Mouse (Mus musculus) testis, postnatal 14 days (tissue): ENCODE measurements around the gene Smoc2.

ENCODE experiments used
- DNase-seq: peaks from one replicate; pipeline ENCODE4 v3.0.0; 2021; ENCODE audit warnings: low spot score

Gene Smoc2

DNA sequence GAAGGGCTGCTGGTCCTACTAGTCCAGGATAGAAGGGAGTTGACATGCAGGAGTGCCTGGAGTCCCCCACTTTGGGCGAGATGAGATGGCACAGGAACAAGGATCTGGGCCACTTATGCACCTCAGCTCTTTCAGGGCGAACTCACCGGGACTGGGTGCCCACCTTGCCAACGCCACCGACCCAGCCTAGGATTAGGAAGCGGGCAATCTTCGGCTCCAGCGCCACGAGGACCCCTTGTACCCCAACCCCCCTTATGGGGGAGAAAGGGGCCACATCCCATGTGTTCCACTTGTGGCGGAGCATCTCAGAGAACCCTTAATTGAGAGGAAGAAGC lies 627 bp downstream of the Smoc2 start:
- no peak for DNase-seq

DNA sequence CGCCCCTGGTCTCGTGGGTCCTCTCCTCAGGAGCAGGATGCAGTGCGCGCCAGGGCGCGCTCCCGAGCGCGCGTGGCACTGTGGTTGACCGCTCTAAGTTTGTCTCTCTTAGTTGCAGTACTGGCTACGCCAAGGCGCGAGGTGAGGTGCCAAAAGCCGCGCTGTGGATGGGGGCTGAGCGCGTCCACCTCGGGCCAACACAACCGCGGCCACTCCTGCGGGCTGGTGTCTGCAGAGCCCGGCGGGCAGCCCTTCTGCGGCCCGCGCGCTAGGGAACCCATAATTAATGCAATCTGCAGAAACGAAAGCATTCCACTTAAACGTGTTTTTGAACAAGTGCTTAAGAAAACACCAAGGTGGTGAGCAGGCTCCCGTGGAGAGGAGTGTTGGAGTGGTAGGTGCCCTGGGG lies 1.1 kb downstream of the Smoc2 start:
- no peak for DNase-seq

DNA sequence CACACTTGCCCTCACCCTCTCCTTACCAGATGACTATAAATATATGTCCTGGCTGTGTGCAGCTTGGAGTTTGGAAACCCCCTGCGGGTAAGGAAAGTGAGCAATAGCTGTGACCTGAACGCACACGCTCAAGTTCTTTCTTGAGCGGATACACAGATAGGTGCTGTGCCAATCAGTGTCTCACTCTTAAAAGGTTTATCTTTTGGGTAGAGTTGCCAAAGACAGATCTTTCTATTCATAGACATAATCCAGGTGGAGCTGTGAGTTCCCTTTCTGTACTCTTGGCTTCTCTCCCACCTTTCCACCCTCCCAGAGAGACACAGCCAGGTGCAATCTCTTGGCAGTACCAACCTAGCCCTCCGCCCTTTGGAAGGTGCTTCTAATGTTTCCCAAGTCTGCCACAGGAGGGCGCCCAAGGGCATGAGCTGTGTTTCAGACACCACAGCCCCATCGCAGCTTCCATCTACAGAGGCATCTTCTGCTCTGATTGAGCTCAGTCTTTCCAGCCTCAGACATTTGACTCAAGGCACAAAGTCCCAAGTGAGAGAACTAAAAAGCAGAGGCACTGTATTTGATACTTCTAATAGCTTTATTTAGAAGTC lies 8.8 kb downstream of the Smoc2 start:
- peak; percentile 57 for DNase-seq

DNA sequence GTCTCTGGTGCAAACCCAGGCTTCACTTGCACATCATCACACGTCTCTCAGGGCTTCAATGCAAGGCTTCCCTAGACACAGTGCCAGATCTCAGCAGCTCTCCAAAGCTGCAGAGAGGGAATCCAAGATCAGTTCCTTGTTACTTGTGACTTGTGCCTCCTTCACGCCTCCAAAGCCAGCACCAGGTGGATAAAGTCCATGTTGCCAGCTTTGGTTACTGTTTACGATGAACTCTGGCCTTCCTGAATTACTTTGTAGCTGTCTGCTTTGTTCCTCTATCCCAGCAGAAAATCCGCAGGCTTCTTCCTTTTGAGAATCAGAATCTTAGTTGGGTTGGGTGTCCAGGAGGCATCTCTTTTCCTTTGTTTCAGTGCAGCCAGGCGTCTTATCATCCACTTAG lies 14.3 kb downstream of the Smoc2 start:
- DNase-seq = peak; percentile 61

DNA sequence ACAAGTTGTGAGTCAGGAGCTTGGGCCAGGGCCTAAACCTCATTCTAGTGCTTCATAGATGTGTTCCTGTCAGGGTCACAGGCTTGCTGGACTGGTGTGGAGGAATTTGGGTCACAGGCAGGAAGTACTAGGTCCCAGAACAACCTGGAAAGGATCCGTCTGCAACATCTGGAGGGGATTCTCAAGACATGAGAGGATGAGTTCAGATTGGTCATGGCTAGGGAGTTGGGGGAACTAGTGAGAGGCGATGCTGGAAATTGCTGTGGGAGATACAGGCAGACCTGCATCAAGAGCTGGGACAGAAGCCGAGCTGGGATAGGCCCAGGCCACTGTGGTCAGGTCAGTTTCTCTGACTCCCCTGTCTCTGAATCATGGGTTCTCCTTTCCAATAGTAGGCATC lies 15.8 kb downstream of the Smoc2 start:
- no peak for DNase-seq

DNA sequence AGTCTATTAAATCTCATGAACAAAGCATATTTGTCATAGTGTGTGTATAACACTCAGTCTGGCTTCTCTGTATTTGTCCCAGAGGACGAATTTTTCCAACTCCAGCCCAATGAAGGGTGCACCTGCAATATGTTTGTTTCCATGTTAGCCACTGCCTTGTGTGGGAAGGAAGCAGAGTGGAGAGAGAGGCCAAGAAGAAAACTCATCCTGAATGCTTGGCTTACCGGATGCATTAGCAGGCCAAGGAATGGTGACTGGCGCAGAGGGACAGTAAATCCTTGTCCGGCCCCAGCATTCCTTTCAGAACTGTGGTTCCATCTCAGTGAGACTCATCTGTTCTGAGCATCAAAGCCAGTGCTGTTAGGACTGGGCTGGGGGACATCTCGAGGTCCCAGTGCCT lies 21.1 kb downstream of the Smoc2 start:
- DNase-seq = no peak

DNA sequence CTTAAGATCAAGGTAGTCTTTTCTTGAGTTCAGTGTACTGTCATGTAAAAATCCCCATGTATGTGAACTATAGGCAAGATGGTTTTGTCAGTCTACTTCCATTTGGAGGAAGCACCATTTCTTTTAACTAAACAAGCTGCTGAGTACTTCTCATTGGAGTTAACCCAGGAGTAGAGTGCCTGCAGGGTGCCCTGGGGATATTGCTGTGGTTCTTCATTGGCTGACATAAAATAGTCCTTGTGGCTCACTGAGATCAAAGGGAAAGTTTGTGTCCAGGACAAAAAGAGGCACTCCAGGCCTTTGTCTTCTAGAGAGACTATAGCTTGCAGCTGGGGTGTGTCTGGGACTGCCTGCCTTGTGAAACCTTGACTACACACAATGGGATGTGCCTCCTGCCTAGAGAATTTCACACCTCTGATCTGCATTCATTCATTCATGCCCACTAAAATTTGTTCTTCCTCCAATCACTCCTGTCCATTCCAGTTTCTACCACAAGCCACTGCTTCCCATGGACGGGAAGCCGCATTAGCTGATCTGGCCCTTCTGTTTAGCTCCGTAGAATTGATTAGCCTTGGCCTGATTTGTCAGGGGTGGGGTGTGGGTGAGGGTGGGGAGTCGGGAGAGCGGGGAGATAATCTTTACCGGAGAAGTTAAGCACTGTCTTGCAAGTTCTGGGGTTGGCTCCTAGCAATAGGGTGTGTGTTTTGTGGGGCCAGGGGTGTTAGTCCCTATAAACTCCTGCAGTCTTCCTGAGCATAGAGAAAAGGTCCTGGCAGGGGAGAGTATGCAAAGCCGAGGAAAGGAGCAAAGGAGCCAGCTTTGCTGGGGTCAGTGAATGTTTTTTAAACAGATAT lies 22.4 kb downstream of the Smoc2 start:
- DNase-seq = no peak

DNA sequence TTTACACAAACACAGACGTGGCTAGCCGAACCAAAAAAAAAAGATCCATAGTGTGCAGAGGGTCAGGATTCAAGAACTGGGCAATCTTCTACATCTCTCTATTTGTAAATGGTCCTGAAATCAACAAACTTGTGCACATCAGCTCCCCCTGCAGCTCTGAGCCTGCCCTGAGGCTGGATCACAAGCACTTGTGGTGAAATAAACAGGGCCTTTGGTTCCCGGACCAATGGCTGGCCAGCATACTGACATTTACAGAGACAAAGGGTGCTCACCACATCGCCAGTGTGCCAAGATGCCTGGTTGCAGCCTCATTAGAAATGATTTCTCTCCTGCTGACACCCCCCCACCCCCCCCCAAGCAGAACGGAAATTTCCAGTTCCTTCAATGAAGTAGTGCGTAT lies 23.1 kb downstream of the Smoc2 start:
- no peak for DNase-seq

DNA sequence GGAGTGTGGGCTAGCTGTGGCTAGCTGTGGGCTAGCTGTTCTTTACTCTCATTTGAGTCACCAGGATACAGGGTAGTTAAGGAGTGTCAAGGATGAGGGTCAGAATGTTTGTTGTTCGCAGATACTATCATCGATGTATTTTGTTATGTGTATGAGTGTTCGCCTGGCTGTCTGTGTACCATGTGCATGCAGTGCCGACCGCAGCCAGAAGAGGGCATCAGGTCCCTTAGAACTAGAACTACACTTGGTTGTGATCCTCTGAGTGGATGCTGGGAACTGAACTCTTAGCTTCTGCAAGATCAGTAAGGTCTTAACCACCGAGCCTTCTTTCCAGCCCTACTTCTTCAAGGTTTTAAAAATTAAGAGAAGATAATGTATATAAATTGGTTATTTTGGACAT lies 24.4 kb downstream of the Smoc2 start:
- DNase-seq = no peak

DNA sequence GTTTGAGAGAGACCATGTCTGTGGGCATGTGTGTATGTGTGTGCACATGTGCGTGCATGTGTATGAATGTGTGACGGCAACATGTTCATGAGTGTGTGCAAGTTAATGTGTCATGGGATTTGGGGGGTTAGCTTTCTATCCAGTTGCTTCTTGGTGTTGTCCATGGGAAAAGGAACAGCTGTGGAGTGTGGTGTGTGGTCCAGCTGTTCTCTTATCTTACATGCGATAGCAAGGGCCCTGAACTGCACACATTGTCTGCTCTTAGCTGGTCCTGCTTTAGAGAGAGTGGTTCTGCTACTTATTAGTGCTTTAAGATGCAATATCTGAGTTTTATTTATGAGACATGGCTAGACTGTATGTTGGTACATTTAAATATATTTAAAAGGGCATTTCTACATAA lies 30.6 kb downstream of the Smoc2 start:
- DNase-seq = peak; percentile 24

DNA sequence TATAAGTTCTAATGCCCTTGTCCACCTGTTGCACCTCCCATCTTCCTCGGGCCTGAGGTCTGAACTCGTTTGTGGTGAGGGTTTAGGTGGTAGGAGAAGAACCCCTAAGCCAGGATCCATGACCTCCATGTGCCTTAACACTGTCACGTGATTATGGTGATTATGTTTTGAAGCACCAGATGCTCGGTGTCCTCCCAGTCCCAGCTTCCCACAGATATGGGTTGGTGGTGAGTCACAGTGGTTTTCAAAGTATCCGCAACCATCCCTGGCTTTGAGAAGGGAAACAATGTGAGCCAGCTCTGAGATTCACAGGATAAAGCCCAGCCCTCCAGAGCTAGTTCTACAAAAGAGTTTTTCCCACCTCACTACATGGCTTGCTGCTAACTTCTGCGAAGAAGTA lies 33.1 kb downstream of the Smoc2 start:
- DNase-seq = no peak

DNA sequence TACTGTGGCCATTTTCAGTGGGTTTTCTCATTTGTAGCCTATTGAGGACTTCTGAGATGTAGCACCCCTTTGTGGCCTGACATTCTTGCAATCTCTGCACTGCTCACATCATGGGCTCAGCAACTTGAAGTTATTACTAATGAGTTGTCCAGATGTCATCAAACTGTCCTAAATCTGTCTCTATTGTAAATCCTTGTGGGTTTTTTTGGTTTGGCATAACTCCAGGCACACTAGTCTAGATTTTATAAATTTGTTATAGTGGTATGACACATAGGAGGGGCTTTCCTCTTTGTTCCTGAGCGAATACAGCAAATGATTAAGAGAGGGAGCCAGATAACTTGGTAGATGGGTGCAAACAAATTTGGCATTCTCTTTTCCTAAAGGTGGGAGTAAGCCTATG lies 35.0 kb downstream of the Smoc2 start:
- DNase-seq = no peak

DNA sequence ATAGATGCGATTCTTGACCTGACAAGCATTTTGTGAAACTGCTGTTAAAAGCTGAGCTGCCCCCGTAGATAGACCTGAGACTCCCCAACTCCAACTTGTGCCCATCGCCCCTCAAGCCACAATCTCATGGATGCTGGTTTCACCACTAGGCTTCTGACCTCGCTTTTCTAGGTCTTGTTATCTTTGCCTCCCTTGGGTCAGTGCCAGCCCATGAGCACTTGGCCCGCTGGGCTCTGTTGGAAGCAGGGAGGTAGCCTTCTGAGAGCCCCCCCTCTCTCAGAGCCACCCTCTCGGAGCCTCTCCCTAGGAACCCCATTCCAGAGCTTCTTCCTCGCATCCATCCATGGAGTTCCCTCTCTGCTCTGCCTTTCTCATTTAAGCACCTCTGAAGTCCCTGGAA lies 37.2 kb downstream of the Smoc2 start:
- DNase-seq = no peak

DNA sequence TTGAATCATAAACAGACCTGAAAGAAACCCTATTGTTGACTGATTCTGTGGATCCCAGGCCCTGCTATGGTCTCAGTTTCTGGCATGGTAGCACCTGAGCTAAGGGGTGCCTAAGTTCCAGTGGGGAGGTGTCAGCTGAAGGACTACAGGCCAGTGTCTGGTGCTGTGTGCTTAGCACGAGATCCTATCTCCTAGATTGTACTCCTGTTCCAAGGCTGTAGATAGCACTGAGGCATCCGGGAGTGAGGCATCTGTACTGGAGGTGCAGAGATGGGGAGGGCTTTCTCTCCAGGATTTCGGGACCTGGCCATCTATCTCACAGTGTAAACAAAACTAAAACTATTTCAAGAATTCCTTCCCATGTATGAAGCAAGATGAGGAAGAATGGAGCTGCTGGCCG lies 38.1 kb downstream of the Smoc2 start:
- no peak for DNase-seq

DNA sequence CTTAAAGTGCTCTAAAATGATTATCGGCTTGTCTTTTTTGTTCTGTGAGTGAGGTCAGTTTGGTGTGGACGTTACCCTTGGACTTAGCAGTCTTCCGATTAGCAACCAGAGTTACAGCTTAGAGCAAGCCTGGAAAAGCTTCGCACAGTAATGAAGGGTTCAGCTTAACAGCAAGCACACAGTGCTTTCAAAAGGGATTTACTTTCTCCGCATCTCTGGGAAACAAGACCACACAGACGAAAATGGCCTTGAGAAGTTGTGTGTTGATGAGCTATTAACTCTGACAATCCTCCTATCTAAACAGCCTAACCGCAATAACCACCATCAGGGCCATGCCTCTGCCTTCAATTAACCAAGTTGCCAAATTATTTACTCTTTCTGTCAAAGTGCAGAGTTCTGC lies 46.9 kb downstream of the Smoc2 start:
- DNase-seq = no peak

DNA sequence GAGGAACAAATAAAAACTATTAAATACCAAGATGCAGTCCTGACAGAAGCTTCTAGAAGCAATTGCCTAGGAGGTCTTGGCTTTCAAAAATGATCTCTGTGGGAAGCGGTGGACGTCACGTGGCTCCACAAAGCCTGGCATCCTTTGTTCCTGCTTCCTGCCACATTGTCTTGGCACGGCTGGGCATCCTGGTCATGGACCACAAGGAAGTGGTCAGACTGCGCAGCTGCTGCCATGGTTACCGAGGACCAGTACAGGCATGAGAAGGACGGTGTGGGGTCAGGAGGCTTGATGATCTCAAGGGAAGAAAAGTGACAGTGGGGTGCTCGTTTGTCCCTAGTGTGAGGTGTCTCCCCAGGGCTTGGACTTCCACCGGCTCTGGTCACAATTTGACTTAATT lies 48.7 kb downstream of the Smoc2 start:
- no peak for DNase-seq

DNA sequence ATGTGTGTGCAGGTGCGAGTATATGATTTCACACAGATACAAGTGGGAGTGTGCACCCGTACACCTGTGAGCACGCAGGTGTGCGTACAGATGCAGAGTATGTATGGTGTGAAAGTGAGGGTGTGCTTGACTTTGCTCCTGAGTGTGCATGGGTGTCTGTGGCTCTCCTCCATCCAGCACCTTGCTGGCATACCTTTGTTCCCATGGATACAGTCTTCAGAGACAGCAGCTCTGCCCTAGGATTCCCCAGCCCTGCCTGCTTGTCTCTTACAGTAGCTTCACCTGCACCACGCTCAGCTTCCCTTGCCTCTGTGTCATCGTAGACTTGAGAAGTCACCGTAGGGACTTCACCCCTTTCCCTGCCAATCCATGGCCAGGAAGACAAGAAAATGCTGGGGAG lies 51.2 kb downstream of the Smoc2 start:
- DNase-seq = no peak

DNA sequence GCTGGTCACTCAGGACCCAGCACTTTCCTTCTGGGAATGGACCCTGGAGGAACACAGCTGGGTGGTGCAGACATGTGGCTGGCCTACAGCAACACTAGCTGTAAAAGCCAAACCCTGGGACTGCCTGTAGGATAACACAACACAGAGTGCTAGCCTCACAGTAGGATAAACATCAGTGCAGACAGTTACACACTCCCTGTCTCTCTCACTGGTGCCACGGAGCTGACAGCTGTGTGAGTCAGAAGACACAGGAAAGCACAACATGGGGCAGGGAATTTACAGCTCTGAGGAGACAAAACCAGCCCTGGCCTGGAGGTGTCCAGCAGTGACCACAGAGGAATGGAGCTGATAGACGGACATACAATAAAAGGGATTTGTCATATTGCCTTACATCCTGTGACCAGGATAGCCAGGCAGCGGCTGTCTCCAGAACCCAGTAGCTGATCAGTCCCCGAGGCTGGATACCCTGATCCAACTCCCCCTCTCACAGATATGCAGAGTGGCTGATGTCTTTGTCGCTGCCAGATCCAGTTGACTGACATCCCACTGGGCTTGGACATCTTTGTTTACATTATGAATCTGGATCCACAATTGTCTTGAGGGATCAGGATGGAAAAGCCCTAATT lies 60.7 kb downstream of the Smoc2 start:
- DNase-seq = no peak

DNA sequence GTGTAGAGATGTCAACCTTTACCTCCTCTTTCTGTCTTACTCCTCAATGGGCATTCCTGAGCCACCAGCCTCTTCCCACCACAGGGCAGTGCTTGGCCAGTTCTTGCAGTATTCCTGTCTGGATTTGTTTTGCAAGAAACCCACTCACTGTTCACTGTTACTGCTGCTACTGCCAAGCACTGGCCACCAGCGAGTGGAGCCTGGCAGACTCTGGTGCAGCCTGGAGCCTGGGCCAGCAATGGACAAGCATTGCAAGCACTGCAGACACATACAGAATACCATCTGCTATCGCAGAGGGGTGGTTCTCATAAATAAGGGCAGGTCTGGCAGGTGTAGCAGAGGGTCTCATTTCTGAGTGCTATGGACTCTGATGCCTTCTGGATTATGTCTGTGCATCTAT lies 61.4 kb downstream of the Smoc2 start:
- no peak for DNase-seq

DNA sequence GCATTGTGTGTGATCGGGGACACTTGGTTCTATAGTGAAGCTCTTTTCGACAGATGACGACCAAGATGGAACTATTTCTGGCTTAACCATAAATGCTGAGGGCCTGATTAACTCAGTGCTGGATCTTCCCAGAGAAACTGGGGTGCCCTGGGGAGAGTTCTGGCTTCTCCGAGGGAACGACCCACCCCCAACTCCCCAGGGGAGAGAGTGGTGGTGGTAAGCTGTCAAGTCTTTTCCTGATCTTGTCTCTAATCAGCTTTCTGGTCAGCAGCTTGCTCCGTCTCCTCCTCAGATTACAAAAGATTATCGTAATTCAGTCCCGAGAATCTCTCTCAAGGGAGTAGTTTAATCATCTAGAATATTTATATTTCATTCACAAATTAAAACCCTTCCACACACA lies 63.2 kb downstream of the Smoc2 start:
- no peak for DNase-seq

DNA sequence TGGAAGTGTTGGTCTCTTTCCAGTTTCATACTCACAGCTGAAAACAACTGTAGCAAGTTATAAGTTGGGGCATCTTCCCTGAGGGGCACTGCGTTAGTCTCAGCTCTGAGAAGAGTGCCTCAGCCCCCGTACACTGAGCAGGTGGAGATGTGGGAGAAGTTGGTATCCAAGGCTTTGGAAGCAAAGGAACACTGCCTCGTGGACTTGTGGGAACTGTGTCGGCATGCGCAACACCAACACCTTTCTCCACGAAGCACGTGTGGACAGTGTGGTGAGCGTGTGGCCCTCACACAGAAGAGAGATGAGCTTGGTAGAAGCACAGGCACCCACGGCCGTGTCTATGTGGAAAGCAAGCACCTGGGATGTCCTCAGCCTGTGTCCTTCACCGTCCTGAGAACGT lies 64.1 kb downstream of the Smoc2 start:
- DNase-seq = no peak

DNA sequence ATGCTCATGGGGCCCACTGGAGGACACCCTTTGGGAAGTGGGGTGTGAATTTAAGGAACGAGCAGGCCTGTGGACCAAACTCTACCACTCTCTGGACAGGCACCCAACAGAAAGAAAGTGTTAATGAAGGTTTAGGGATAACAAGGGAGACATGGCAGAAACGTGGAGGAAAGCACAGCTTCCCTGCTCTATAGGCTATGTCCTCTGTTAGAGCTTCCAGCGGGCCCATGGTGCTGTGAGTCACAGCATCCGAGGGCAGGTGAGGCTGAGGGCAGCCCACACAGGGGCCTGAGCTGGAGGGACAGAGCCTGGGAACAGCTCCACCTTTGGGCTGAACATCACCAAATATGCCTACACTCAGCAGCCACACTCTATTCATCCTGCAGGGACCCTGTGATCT lies 66.2 kb downstream of the Smoc2 start:
- no peak for DNase-seq

DNA sequence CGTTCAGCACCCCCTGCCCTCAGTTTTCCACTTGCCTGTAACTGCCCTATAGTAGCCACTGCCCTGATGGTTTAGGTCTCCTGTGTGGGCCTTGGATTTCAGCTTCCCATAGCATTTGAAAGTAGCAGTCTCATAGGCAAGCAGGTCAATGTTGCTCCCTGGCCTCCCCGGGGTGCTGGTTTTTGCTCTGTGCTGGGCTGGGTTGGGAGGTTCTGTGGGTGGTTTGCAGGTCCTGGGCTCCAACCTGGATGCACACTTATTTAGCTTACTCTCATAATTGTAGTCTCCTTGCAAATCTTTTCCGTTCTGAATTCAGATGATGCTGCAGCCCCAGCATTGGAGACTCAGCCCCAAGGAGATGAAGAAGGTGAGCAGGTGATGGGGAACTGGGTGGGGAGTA lies 67.6 kb downstream of the Smoc2 start:
- no peak for DNase-seq
